Mouse (Mus musculus) embryonic stem cell, embryonic (primary cell): Measurements from ENCODE around the gene Psmb10.

Experiments used
- CTCF ChIA-PET, 4 experiments: fragments of 300-600 bp in 2 of 4; fragments of 350-600 bp in 2 of 4; sonication (Branson Sonifier 250); formaldehyde crosslinking; loops; one replicate each; lab custom pipeline; 2022; ENCODE audit warnings: inconsistent platforms in 2 of 4; lab: Charles Lee
- POLR2A ChIA-PET, 4 experiments: fragments of 300-600 bp in 2 of 4; fragments of 350-600 bp in 2 of 4; sonication (Branson Sonifier 250); formaldehyde crosslinking; loops; one replicate each; lab custom pipeline; 2022; ENCODE audit warnings: antibody characterized with exemption in 4 of 4, inconsistent platforms in 1 of 4; lab: Charles Lee

Gene Psmb10

GRCm38 (mm10) chr8:105919390-105919789 lies 18.9 kb downstream of the Psmb10 start:
- POLR2A ChIA-PET, result interaction anchor here in 1 of 4 experiments (1.7 to 4.7 kb wide), 2 partner anchors 10 to 11 kb away, joined by 5 to 18 read pairs; no protein-coding TSS in a partner anchor
- CTCF ChIA-PET, result interaction anchor here in 2 of 4 experiments (1.2 to 1.6 kb wide), 2 partner anchors 11 to 65 kb away, joined by 3 to 5 read pairs; no protein-coding TSS in a partner anchor

- ChIA-PET CTCF (interaction anchor here in 2 of 4 experiments (0.8 to 2.4 kb wide), 4 partner anchors 29 to 89 kb away, joined by 3 to 7 read pairs (median 6); no protein-coding TSS in a partner anchor), POLR2A (interaction anchor here in 3 of 4 experiments (0.5 to 4.4 kb wide), 39 partner anchors 8 to 295 kb away, joined by 3 to 41 read pairs (median 6); partner anchors contain the start of genes Acd (in 2 of the 3), Nrn1l (in 2 of the 3), Nutf2 (in 2 of the 3) and Pard6a (in 2 of the 3))
These were observed 37.2 kb downstream of the Psmb10 start for GRCm38 (mm10) chr8:105900941-105901616.

DNA sequence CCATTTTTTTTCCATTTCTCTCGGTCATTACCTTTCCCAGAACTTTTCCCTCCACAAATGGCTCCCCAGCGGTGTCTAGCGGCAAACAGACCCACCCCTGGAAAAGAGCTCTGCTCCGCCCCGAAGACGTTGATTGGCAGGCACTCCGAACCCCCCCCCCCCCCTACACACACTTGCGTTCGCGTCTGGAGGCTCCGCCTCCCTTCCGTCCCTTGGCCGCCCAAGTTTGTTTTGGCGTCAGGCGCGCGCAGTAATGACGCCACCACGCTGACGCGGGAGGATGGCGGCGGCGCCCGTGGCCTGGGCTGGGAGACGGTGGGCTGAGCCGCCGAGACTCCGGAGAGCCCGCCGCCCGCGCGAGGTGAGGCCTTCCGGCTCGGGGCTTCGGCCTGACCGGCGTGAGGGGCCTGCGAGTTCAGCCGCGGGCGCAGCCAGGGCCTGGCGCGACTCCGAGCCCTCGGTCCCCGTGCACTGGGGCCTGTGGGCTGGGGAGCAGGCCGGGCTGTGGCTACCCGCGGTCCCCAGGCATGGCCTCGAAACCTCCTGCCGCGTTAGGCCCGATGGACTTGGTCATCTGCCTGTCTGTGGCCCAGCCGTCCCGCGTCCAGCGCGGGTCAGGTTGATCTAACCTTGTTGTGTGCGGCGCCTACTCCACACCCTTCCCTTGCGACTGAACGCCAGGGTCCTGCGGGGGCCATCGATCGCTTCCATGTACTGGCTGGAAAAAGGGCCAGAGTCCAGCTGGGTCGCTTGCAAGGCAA lies 37.9 kb downstream of the Psmb10 start, which contains the start of gene Pskh1:
Pskh1 (plus strand) TSS at position 262 of the 761 bp plus-strand sequence.
- CTCF ChIA-PET, result interaction anchor here (0.5 to 2.4 kb wide), 25 partner anchors 10 to 515 kb away, joined by 3 to 15 read pairs (median 3); partner anchors contain the start of genes Ctcf (in 1 of the 4), Nutf2 (in 1 of the 4) and Zfp90 (in 1 of the 4)
- POLR2A ChIA-PET, result interaction anchor here (0.5 to 4.4 kb wide), 110 partner anchors 8 to 1407 kb away, joined by 3 to 41 read pairs (median 4); partner anchors contain the start of genes Nutf2 (in 4 of the 4), Ranbp10 (in 3 of the 4), Acd (in 2 of the 4) and Ddx28 (in 2 of the 4)

DNA sequence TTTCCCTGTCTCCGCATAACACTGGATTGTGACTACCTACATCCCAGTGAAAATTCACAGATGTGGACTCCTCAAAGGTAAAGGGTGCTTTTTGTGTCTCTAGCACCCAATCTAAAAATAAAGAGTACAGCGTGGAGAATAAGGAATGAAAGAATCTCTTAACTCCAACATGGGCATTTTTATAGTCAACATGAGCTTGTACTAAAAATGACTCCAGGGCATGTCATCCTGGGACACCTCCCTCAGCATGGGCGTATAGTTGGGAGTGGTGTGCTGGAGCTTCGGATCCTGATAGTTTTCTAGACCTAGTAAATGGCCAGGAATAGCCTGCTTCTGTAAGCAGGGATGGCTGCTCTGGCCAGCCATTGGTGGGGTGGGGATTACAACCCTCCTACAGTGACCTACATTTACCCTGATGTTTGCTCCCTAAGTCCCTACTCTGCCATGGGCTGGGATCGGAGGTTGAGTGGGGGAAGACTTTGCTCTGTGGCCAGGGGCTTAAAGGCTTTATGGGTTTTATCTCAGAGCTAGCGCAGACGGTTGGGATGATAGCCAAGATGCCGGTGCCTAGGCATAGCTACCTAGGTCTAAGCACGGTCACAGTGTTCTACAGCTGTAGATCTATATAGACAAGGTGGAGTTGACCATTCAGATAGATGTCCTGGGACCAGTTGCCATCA lies 40.3 kb downstream of the Psmb10 start:
- POLR2A ChIA-PET, result interaction anchor here in 1 of 4 experiments (1.8 kb wide), 1 partner anchor 42 kb away, joined by 5 read pairs; no protein-coding TSS in a partner anchor
- CTCF ChIA-PET, result interaction anchor here in 1 of 4 experiments (0.6 kb wide), 1 partner anchor 63 kb away, joined by 4 read pairs; no protein-coding TSS in a partner anchor

DNA sequence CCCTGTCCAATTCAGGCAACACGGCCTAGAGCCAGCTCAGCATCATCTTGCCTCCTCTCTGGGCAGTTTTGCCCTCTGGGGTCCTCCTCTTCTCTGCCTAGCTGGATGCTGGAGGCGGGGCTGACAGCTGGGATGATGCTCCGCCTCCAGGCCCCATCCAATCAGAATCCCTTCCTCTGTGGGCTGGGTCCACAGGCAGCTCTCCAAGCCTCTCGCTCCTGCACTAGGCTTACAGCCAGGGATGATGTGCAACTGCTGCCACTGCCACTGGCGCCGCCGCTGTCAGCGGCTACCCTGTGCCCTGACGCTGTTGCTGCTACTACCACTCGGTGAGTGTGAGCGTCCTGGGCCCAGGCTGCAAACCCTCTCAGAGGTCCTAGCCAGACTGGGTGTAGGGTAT lies 44.9 kb downstream of the Psmb10 start, which contains the start of gene Nrn1l:
Nrn1l (plus strand) TSS at position 229 of the 400 bp plus-strand sequence.
- ChIA-PET CTCF (interaction anchor here (0.6 to 3.6 kb wide), 13 partner anchors 14 to 549 kb away, joined by 3 to 23 read pairs (median 3); partner anchors contain the start of gene Nutf2 (in 2 of the 4)), POLR2A (interaction anchor here in 3 of 4 experiments (0.6 to 4.0 kb wide), 26 partner anchors 8 to 318 kb away, joined by 3 to 19 read pairs (median 4); partner anchors contain the start of genes Nutf2 (in 3 of the 3), Edc4 (in 2 of the 3), Carmil2 (in 1 of the 3) and Ranbp10 (in 1 of the 3))

GRCm38 (mm10) chr8:105892432-105892831 lies 45.8 kb downstream of the Psmb10 start:
- ChIA-PET POLR2A (interaction anchor here in 3 of 4 experiments (0.5 to 4.0 kb wide), 20 partner anchors 8 to 382 kb away, joined by 3 to 19 read pairs (median 5); partner anchors contain the start of genes Nutf2 (in 3 of the 3), Edc4 (in 1 of the 3), Pskh1 (in 1 of the 3) and Ranbp10 (in 1 of the 3)), CTCF (interaction anchor here (0.6 to 3.6 kb wide), 11 partner anchors 9 to 287 kb away, joined by 3 to 23 read pairs (median 5); partner anchors contain the start of gene Ripor1 (in 1 of the 4))

DNA sequence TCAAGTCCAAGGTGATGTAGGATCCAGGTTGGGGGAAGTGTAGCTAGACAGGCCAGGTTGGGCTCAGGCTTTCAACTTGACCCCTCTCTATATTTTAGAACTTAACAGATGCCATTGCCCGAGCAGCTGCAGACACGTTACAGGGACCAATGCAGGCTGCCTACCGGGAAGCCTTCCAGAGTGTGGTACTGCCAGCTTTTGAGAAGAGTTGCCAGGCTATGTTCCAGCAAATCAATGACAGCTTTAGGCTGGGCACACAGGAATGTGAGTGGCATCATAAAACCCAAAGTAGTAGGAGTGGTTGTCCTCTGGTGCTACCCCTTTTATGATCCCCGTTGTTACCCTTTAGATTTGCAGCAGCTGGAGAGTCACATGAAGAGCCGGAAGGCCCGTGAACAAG lies 47.4 kb downstream of the Psmb10 start:
- POLR2A ChIA-PET, result interaction anchor here in 3 of 4 experiments (0.5 to 1.8 kb wide), 15 partner anchors 8 to 308 kb away, joined by 3 to 8 read pairs (median 4); partner anchors contain the start of gene Pskh1 (in 3 of the 3)
- CTCF ChIA-PET, result interaction anchor here in 2 of 4 experiments (0.7 to 2.2 kb wide), 3 partner anchors 25 to 166 kb away, joined by 3 to 7 read pairs (median 3); no protein-coding TSS in a partner anchor

DNA sequence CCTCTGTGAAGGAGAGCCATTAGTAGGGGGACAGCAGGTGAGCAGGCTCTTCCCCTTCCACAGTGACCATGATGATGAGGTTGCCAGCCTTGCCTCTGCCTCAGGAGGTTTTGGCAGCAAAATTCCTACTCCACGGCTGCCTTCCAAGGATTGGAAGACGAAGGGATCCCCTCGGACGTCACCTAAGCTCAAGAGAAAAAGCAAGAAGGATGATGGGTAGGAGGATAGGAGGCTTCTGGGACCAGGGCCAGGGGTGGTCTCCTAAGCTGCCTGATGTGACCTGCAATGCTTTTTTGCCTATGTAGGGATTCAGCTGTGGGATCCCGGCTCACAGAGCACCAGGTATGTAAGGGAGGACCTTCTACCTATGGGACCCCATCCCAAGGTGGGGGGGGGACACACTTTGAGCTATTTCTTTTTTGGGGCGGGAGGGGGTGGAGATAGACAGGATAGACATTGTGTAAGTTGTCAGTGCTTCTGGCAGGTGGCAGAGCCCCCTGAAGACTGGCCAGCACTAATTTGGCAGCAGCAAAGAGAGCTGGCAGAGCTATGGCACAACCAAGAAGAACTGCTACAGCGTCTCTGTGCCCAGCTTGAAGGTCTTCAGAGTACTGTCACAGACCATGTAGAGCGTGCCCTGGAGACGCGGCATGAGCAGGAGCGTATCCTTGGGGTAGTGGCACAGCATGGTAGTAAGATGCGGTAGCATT lies 48.3 kb downstream of the Psmb10 start:
- POLR2A ChIA-PET, result interaction anchor here in 3 of 4 experiments (0.6 to 2.4 kb wide), 14 partner anchors 10 to 307 kb away, joined by 3 to 8 read pairs (median 4); partner anchors contain the start of genes Pskh1 (in 3 of the 3) and Thap11 (in 1 of the 3)

More for the DNA sequence above, 48.3 kb downstream of the Psmb10 start:
- CTCF ChIA-PET, result interaction anchor here (0.5 to 2.2 kb wide), 5 partner anchors 24 to 337 kb away, joined by 3 to 7 read pairs (median 3); no protein-coding TSS in a partner anchor
